Mouse (Mus musculus) olfactory bulb, adult 2 months (tissue): ENCODE measurements around the gene Vmn1r74.
"Not testable (repeated sequence)": the region's sequence is repeated elsewhere in the genome, so short reads cannot be mapped to it uniquely, and the experiment has no call there.

Experiments
- CTCF ChIP-seq: fragments of 200-500 bp; IDR thresholded peaks from 2 replicates; pipeline ENCODE4 v1.5.1; 2012; ENCODE audit warnings: low read depth, mild to moderate bottlenecking, low read length, moderate library complexity; ENCODE audit not compliant: insufficient read depth
- POLR2A ChIP-seq: fragments of 200-500 bp; IDR thresholded peaks from 2 replicates; pipeline ENCODE4 v1.6.1; 2012; ENCODE audit warnings: mild to moderate bottlenecking, low read depth, low read length, moderate library complexity; ENCODE audit not compliant: insufficient read depth

DNA sequence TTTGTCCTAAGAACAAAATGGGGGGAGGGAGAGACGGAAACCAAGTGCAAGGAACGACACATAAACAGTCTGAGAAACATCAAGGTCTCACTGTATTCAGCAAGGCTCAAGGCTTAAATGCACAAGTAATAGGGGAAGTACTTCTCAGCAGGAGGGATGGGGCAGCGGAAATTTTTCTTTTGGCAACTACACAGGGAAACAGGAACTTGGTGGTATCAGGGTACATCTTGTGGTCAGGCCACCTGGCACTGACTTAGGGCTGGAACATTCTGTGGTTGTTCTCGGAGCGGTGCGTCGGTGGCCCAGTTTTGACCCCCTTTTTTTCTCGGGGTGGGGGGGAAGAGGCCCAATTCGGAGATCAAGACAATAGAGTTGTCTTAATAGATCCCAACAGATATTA, 10.5 kb upstream of the Vmn1r74 start:
- not testable (repeated sequence) for TF ChIP-seq CTCF, POLR2A
